8 mouse cellular contexts compared by ENCODE assay signal in genomic region chr7:120677001-120677643, GRCm38 (mm10). TPM values are rescaled to one million over a fixed set of nuclear protein-coding genes. Genes with fewer than 3 reads are reported as not detected.
A peak's percentile ranks its signal among the peaks of the same experiment; 100 is the strongest.
DNase-seq lines count a peak whose midpoint lies in the region; ATAC-seq and TF ChIP-seq lines count a peak whose summit lies in the region.

Gene Mosmo (plus strand): TSS chr7:120677618.

- no peak for TF ChIP-seq CTCF in spleen, adult 2 months (IDR thresholded peaks at IDR 0.05; ENCODE audit: extremely low read depth, insufficient read depth, insufficient read length, insufficient replicate concordance)

- H3K9ac ChIP-seq in embryonic facial prominence, embryonic 12.5 days, result peak within 1 kb of the TSS; percentile 95
- H3K9ac ChIP-seq in limb, embryonic 12.5 days (replicated peaks), result peak within 1 kb of the TSS; percentile 89
- peak within 1 kb of the TSS; percentile 88 for H3K9ac ChIP-seq in midbrain, embryonic 14.5 days (replicated peaks; ENCODE audit: low read length)

- peak within 1 kb of the TSS; percentile 81 for H3K4me2 ChIP-seq in embryonic facial prominence, embryonic 12.5 days (replicated peaks)
- peak within 1 kb of the TSS; percentile 83 for H3K4me2 ChIP-seq in limb, embryonic 12.5 days
- H3K4me2 ChIP-seq in midbrain, embryonic 14.5 days (ENCODE audit: low read length), result peak within 1 kb of the TSS; percentile 83

- TF ChIP-seq POLR2A in spleen, adult 2 months (IDR thresholded peaks at IDR 0.05; ENCODE audit: low read depth, low read length), result no peak; the same call in 1 of the 2 replicates

- DNase-seq in 3134 (ENCODE audit: extremely low read depth, insufficient read length, low spot score), result peak; percentile 83
- DNase-seq in adrenal gland, postnatal 14 days, result peak; percentile 89
- DNase-seq in heart, adult 18-20 months, result peak; percentile 70 to 82
- DNase-seq in kidney, adult 18-20 months, result peak; percentile 75
- peak; percentile 90 for DNase-seq in midbrain, embryonic 14.5 days
- peak; percentile 33 to 65 for DNase-seq in spleen, adult 2 months (ENCODE audit: low read depth in 1 of 2, low spot score in 2 of 2)

- peak within 1 kb of the TSS; percentile 73 for H3K27ac ChIP-seq in embryonic facial prominence, embryonic 12.5 days
- peak within 1 kb of the TSS; percentile 56; the same call in 1 of the 2 replicates for H3K27ac ChIP-seq in limb, embryonic 12.5 days
- H3K27ac ChIP-seq in midbrain, embryonic 14.5 days (replicated peaks; ENCODE audit: low read depth, low read length), result peak within 1 kb of the TSS; percentile 69
- peak within 1 kb of the TSS; percentile 73 for H3K27ac ChIP-seq in spleen, adult 2 months (ENCODE audit: insufficient read depth, low read length)

- peaks cover 20% of the 10 kb centered on the region for H3K4me1 ChIP-seq in embryonic facial prominence, embryonic 12.5 days
- H3K4me1 ChIP-seq in limb, embryonic 12.5 days (replicated peaks), result peaks cover 24% of the 10 kb centered on the region
- peaks cover 24% of the 10 kb centered on the region for H3K4me1 ChIP-seq in midbrain, embryonic 14.5 days (ENCODE audit: control insufficient read depth, insufficient read depth, low read length)
- peaks cover 11% of the 10 kb centered on the region for H3K4me1 ChIP-seq in spleen, adult 2 months (ENCODE audit: control insufficient read depth, insufficient read depth, insufficient read length)

- peak; percentile 93 for ATAC-seq in embryonic facial prominence, embryonic 12.5 days (ENCODE audit: insufficient number of reproducible peaks, insufficient read depth, low FRiP score, low TSS enrichment)
- peak; percentile 91 for ATAC-seq in limb, embryonic 12.5 days (ENCODE audit: insufficient number of reproducible peaks, insufficient read depth, low FRiP score, low TSS enrichment, low read depth)
- peak; percentile 96 for ATAC-seq in midbrain, embryonic 14.5 days (ENCODE audit: low FRiP score, low TSS enrichment)

- H3K36me3 ChIP-seq in embryonic facial prominence, embryonic 12.5 days, result no peaks in the 10 kb centered on the region
- H3K36me3 ChIP-seq in limb, embryonic 12.5 days, result no peaks in the 10 kb centered on the region
- H3K36me3 ChIP-seq in midbrain, embryonic 14.5 days (ENCODE audit: control insufficient read depth, insufficient read depth, low read length), result no peaks in the 10 kb centered on the region
- H3K36me3 ChIP-seq in spleen, adult 2 months (ENCODE audit: control insufficient read depth, insufficient read depth, low read length), result no peaks in the 10 kb centered on the region

- no peaks in the 10 kb centered on the region for H3K27me3 ChIP-seq in embryonic facial prominence, embryonic 12.5 days
- H3K27me3 ChIP-seq in limb, embryonic 12.5 days, result no peaks in the 10 kb centered on the region
- H3K27me3 ChIP-seq in midbrain, embryonic 14.5 days (ENCODE audit: control insufficient read depth, insufficient read depth, low read length), result no peaks in the 10 kb centered on the region
- H3K27me3 ChIP-seq in spleen, adult 2 months (ENCODE audit: control insufficient read depth, insufficient read depth, low read length), result no peaks in the 10 kb centered on the region

- H3K9me3 ChIP-seq in embryonic facial prominence, embryonic 12.5 days, result no peaks in the 10 kb centered on the region
- H3K9me3 ChIP-seq in limb, embryonic 12.5 days, result no peaks in the 10 kb centered on the region
- no peaks in the 10 kb centered on the region for H3K9me3 ChIP-seq in midbrain, embryonic 14.5 days (ENCODE audit: control insufficient read depth, low read length)

- H3K4me3 ChIP-seq in embryonic facial prominence, embryonic 12.5 days, result peak within 1 kb of the TSS; percentile 90
- peak within 1 kb of the TSS; percentile 87 for H3K4me3 ChIP-seq in limb, embryonic 12.5 days (replicated peaks)
- peak within 1 kb of the TSS; percentile 91 for H3K4me3 ChIP-seq in midbrain, embryonic 14.5 days (replicated peaks; ENCODE audit: low read depth, low read length)
- peak within 1 kb of the TSS; percentile 83 for H3K4me3 ChIP-seq in spleen, adult 2 months (ENCODE audit: extremely low read depth, insufficient read depth, insufficient read length)

- WGBS in embryonic facial prominence, embryonic 12.5 days, result 1% methylated on average over 44 of the region's 44 CpGs
- WGBS in limb, embryonic 12.5 days, result 1% methylated on average over 38 of the region's 44 CpGs
- WGBS in midbrain, embryonic 14.5 days, result under 1% methylated on average over 39 of the region's 44 CpGs
- under 1% methylated on average over 43 of the region's 44 CpGs for WGBS in spleen, adult 2 months

RNA-seq across cellular contexts. Expression of gene Mosmo, which starts in this region (rescaled TPM):
- 35.8 and 44.3 TPM in 2 replicates for total RNA-seq in adrenal gland, postnatal 14 days (2021)
- 15.4 and 16.0 TPM in 2 replicates for polyA plus RNA-seq in embryonic facial prominence, embryonic 12.5 days (2016; fragmentation: Nextera tagmentation; extraction: Ambion mirVana)
- 10 to 100 TPM; 29.1 to 30.3 TPM for total RNA-seq in heart, adult 18-20 months (2021)
- 15.9 and 18.2 TPM in 2 replicates for polyA plus RNA-seq in limb, embryonic 12.5 days (2016; fragmentation: Nextera tagmentation; extraction: Ambion mirVana)
- polyA plus RNA-seq in midbrain, embryonic 14.5 days (2014; fragmentation: Nextera tagmentation; extraction: Ambion mirVana), result 15.7 and 18.8 TPM in 2 replicates
- 10.2 and 17.4 TPM in 2 replicates for polyA plus RNA-seq in spleen, adult 2 months (2012; rRNA removed)

Comparison
In these comparisons a context has a peak if more than half of its experiments do, and no peak if none do; other contexts are left out.
1. Peak in every context shown above with its lines: DNase-seq, ATAC-seq, H3K4me3 ChIP-seq and H3K27ac ChIP-seq.